Mouse (Mus musculus) limb, embryonic 10.5 days (tissue): ENCODE data around the gene Cyth4. TPM values are rescaled to one million over a fixed set of nuclear protein-coding genes. Genes with fewer than 3 reads are reported as not detected.

Experiments used
- DNase-seq: peaks from one replicate; pipeline ENCODE4 v3.0.0-alpha.2; 2017; ENCODE audit warnings: low spot score
- H3K27ac ChIP-seq: fragments of 300-500 bp; sonication (generic); 2 replicates; pipeline ENCODE4 v1.5.1; 2016; ENCODE audit warnings: mild to moderate bottlenecking
- H3K27me3 ChIP-seq: fragments of 300-500 bp; sonication (generic); 2 replicates; pipeline ENCODE4 v1.6.1; 2016; ENCODE audit warnings: low read depth, mild to moderate bottlenecking; ENCODE audit not compliant: poor library complexity, severe bottlenecking
- H3K36me3 ChIP-seq: fragments of 300-500 bp; sonication (generic); 2 replicates; pipeline ENCODE4 v1.6.1; 2016; ENCODE audit warnings: mild to moderate bottlenecking, moderate library complexity
- H3K4me1 ChIP-seq: fragments of 300-500 bp; sonication (generic); 2 replicates; pipeline ENCODE4 v1.6.1; 2016
- H3K4me3 ChIP-seq: fragments of 300-500 bp; sonication (generic); 2 replicates; pipeline ENCODE4 v1.5.1; 2016; ENCODE audit warnings: mild to moderate bottlenecking, moderate library complexity
- H3K9me3 ChIP-seq: fragments of 300-500 bp; sonication (generic); replicated peaks from 2 replicates; pipeline ENCODE4 v1.6.1; 2016; ENCODE audit warnings: mild to moderate bottlenecking
- WGBS: fragments of 180-500 bp; shearing (Covaris S2); methylation state at CpG from one replicate; pipeline ENCODE4 v1.1.7; 2016; 5-methylcytosine and 5-hydroxymethylcytosine counted together
- polyA plus RNA-seq: library from polyadenylated mRNA; unstranded; fragments of >200 nt; fragmentation: Nextera tagmentation; extraction: Ambion mirVana; gene quantifications from 2 replicates; pipeline ENCODE4 v1.2.1, GENCODE M21; 2016

Cyth4 gene
- 3.2 and 4.4 TPM in 2 replicates for polyA plus RNA-seq

GRCm38 (mm10) chr15:78596914-78597313, at the start of gene Cyth4:
TSS of gene Cyth4 (plus strand) at chr15:78597047.
- 0 out of 2 replicates have a peak within 1 kb of the TSS, but pooled peaks have one; percentile 4 for H3K27ac ChIP-seq
- H3K4me1 ChIP-seq = 0 out of 2 replicates have a peak, but pooled peaks cover 5% of the 10 kb centered on the region
- no peaks in the 10 kb centered on the region for H3K9me3 ChIP-seq
- H3K27me3 ChIP-seq = no peaks in the 10 kb centered on the region
- no peak within 1 kb of the TSS for H3K4me3 ChIP-seq
- DNase-seq = no peak
- H3K36me3 ChIP-seq = no peaks in the 10 kb centered on the region
- 79% methylated on average over 7 of the region's 7 CpGs for WGBS

- DNase-seq = no peak
- 52% methylated on average over 5 of the region's 5 CpGs for WGBS
- Histone ChIP-seq H3K9me3 (no peaks in the 10 kb centered on the region), H3K36me3 (no peaks in the 10 kb centered on the region), H3K4me3 (no peak overlapping the region), H3K4me1 (peaks cover 12% of the 10 kb centered on the region), H3K27me3 (peaks cover 34% of the 10 kb centered on the region), H3K27ac (no peak overlapping the region)
Observed at GRCm38 (mm10) chr15:78547415-78548335, 49.2 kb upstream of the Cyth4 start.

- no peaks in the 10 kb centered on the region for H3K36me3 ChIP-seq
- no peak overlapping the region for H3K4me3 ChIP-seq
- no peak for DNase-seq
- no peaks in the 10 kb centered on the region for H3K9me3 ChIP-seq
- 31% methylated on average over 3 of the region's 3 CpGs for WGBS
- H3K4me1 ChIP-seq = peaks cover 12% of the 10 kb centered on the region
- H3K27me3 ChIP-seq = peaks cover 28% of the 10 kb centered on the region
- H3K27ac ChIP-seq = no peak overlapping the region
Observed at GRCm38 (mm10) chr15:78548336-78548665, 48.5 kb upstream of the Cyth4 start.

- Histone ChIP-seq H3K27me3 (peaks cover 24% of the 10 kb centered on the region), H3K27ac (no peak overlapping the region), H3K4me3 (no peak overlapping the region), H3K4me1 (peaks cover 12% of the 10 kb centered on the region), H3K9me3 (no peaks in the 10 kb centered on the region), H3K36me3 (no peaks in the 10 kb centered on the region)
- 74% methylated on average over 8 of the region's 8 CpGs for WGBS
- DNase-seq = no peak
Observed at GRCm38 (mm10) chr15:78548711-78549110, 48.1 kb upstream of the Cyth4 start.

GRCm38 (mm10) chr15:78549189-78549734, 47.6 kb upstream of the Cyth4 start:
- H3K27me3 ChIP-seq = peaks cover 18% of the 10 kb centered on the region
- H3K9me3 ChIP-seq = no peaks in the 10 kb centered on the region
- peaks cover 12% of the 10 kb centered on the region for H3K4me1 ChIP-seq
- WGBS = 83% methylated on average over 4 of the region's 4 CpGs
- no peaks in the 10 kb centered on the region for H3K36me3 ChIP-seq
- H3K4me3 ChIP-seq = no peak overlapping the region
- no peak for DNase-seq
- no peak overlapping the region for H3K27ac ChIP-seq

- no peak overlapping the region for H3K4me3 ChIP-seq
- no peak overlapping the region for H3K27ac ChIP-seq
- DNase-seq = no peak
- H3K4me1 ChIP-seq = 0 out of 2 replicates have a peak, but pooled peaks cover 10% of the 10 kb centered on the region
- WGBS = 64% methylated on average over 25 of the region's 25 CpGs
- no peaks in the 10 kb centered on the region for H3K9me3 ChIP-seq
- H3K27me3 ChIP-seq = no peaks in the 10 kb centered on the region
- H3K36me3 ChIP-seq = no peaks in the 10 kb centered on the region
Observed at GRCm38 (mm10) chr15:78554545-78555313, 42.1 kb upstream of the Cyth4 start.

GRCm38 (mm10) chr15:78557693-78558535, 38.9 kb upstream of the Cyth4 start:
- Histone ChIP-seq H3K36me3 (no peaks in the 10 kb centered on the region), H3K4me3 (no peak overlapping the region), H3K4me1 (0 out of 2 replicates have a peak, but pooled peaks cover 10% of the 10 kb centered on the region), H3K27ac (no peak overlapping the region), H3K27me3 (no peaks in the 10 kb centered on the region), H3K9me3 (no peaks in the 10 kb centered on the region)
- WGBS = 70% methylated on average over 10 of the region's 10 CpGs
- DNase-seq = no peak

- 64% methylated on average over 11 of the region's 11 CpGs for WGBS
- no peaks in the 10 kb centered on the region for H3K27me3 ChIP-seq
- no peak overlapping the region for H3K4me3 ChIP-seq
- no peaks in the 10 kb centered on the region for H3K9me3 ChIP-seq
- H3K36me3 ChIP-seq = no peaks in the 10 kb centered on the region
- DNase-seq = no peak
- H3K4me1 ChIP-seq = 0 out of 2 replicates have a peak, but pooled peaks cover 10% of the 10 kb centered on the region
- no peak overlapping the region for H3K27ac ChIP-seq
Observed at GRCm38 (mm10) chr15:78559141-78559979, 37.5 kb upstream of the Cyth4 start.

GRCm38 (mm10) chr15:78563344-78563743, 33.5 kb upstream of the Cyth4 start:
- H3K4me1 ChIP-seq = 0 out of 2 replicates have a peak, but pooled peaks cover 4% of the 10 kb centered on the region
- DNase-seq = no peak
- H3K4me3 ChIP-seq = no peak overlapping the region
- no peaks in the 10 kb centered on the region for H3K36me3 ChIP-seq
- no peaks in the 10 kb centered on the region for H3K27me3 ChIP-seq
- H3K9me3 ChIP-seq = no peaks in the 10 kb centered on the region
- 92% methylated on average over 3 of the region's 3 CpGs for WGBS
- H3K27ac ChIP-seq = no peak overlapping the region

GRCm38 (mm10) chr15:78563937-78564336, 32.9 kb upstream of the Cyth4 start:
- Histone ChIP-seq H3K27ac (no peak overlapping the region), H3K27me3 (no peaks in the 10 kb centered on the region), H3K36me3 (no peaks in the 10 kb centered on the region), H3K4me3 (no peak overlapping the region), H3K9me3 (no peaks in the 10 kb centered on the region), H3K4me1 (no peaks in the 10 kb centered on the region)
- WGBS = 80% methylated on average over 5 of the region's 5 CpGs
- no peak for DNase-seq

GRCm38 (mm10) chr15:78564764-78565435, 31.9 kb upstream of the Cyth4 start:
- Histone ChIP-seq H3K4me3 (no peak overlapping the region), H3K36me3 (no peaks in the 10 kb centered on the region), H3K4me1 (no peaks in the 10 kb centered on the region), H3K27me3 (no peaks in the 10 kb centered on the region), H3K27ac (0 out of 2 replicates have a peak overlapping the region, but pooled peaks have one; percentile 32), H3K9me3 (no peaks in the 10 kb centered on the region)
- DNase-seq = no peak
- WGBS = 77% methylated on average over 11 of the region's 11 CpGs
